Mouse (Mus musculus) heart, postnatal 0 days (tissue): ENCODE measurements around the gene Ripk4.

Experiments used
- CTCF ChIP-seq: IDR thresholded peaks from 2 replicates; pipeline ENCODE4 v1.5.1; 2016; ENCODE audit warnings: antibody characterized with exemption, control low read depth, low read depth
- EP300 ChIP-seq: IDR thresholded peaks from 2 replicates; pipeline ENCODE4 v1.6.1; 2016; ENCODE audit warnings: antibody characterized with exemption, low read depth

DNA sequence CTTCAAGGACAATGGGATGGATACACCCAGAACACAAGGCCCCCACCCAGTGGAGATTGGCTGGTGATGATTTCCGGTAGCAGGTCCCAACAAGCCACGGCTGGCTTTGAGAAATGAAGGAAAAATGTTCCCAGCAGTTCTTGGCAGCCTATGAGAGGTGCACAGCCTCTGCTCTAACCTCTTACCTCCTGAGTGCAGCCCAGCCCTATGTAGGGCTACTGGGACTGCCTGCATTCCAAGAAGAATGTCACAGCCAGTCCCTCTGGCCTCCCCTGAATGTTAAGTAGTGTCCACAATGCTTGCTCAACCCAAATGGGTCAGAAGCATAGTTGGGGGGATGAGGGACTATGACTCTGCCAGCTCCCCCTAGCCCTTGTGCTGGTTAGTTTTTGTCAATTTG is 27.0 kb downstream of the Ripk4 start:
- no peak for TF ChIP-seq CTCF
- no peak for TF ChIP-seq EP300
